Mouse (Mus musculus): ENCODE results near the gene Mpp1. TPM values are rescaled to one million over a fixed set of nuclear protein-coding genes. Genes with fewer than 3 reads are reported as not detected.

Gene Mpp1
- polyA plus RNA-seq, 1 experiment, result 2.4 TPM

DNA sequence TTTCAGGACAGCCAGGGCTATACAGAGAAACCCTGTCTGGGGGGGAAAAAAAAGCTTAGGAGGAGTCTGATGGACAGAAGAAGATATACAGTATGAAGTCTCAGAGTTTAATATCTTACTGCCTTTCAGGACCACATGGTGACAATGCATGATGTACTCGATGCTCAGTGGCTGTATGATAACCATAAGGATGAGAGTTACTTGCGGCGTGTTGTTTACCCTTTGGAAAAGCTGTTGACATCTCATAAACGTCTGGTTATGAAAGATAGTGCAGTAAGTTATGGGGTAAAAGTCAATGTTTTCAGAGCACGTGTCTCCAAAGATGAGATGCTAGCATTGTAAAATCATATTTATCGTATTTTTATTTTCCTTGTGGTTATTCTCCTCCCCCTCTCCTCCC is 28.5 kb downstream of the Mpp1 start:
- no peaks in the 10 kb centered on the region for H3K4me1 ChIP-seq (ENCODE audit: control insufficient read depth, insufficient read depth, low read length)
- TF ChIP-seq CTCF (IDR thresholded peaks at IDR 0.05; ENCODE audit: control insufficient read depth, insufficient read depth, insufficient replicate concordance, low read depth, low read length) (no peak), POLR2A (IDR thresholded peaks at IDR 0.05; ENCODE audit: control insufficient read depth, low read depth, low read length) (no peak)
- H3K36me3 ChIP-seq (ENCODE audit: control insufficient read depth, insufficient read depth, low read length), result no peaks in the 10 kb centered on the region
- H3K4me3 ChIP-seq (ENCODE audit: control insufficient read depth, low read depth, low read length), result no peak overlapping the region
- H3K27ac ChIP-seq (ENCODE audit: control insufficient read depth, insufficient read depth, low read depth, low read length), result no peak overlapping the region
- H3K27me3 ChIP-seq (ENCODE audit: control insufficient read depth, insufficient read depth, low read length), result no peaks in the 10 kb centered on the region

DNA sequence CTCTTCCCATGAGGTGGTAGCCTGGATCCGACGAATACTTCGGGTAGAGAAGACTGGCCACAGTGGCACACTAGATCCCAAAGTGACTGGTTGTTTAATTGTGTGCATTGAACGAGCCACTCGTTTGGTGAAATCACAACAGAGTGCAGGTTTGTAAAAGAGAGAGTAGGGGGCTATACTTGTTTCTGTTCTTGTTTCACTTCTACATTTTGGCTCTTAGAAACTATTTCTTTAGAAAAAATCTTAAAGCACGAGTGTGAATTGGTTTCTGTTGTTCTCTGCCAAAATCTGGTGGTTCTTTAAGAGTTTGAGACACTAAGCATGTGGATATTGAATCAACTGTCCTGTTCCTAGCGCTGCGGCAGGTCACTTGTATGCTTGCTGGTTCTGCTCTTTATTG is 32.0 kb downstream of the Mpp1 start:
- Histone ChIP-seq H3K27ac (ENCODE audit: control insufficient read depth, insufficient read depth, low read depth, low read length) (no peak overlapping the region), H3K27me3 (ENCODE audit: control insufficient read depth, insufficient read depth, low read length) (no peaks in the 10 kb centered on the region), H3K36me3 (ENCODE audit: control insufficient read depth, insufficient read depth, low read length) (no peaks in the 10 kb centered on the region), H3K4me1 (ENCODE audit: control insufficient read depth, insufficient read depth, low read length) (no peaks in the 10 kb centered on the region), H3K4me3 (ENCODE audit: control insufficient read depth, low read depth, low read length) (no peak overlapping the region)
- TF ChIP-seq POLR2A (IDR thresholded peaks at IDR 0.05; ENCODE audit: control insufficient read depth, low read depth, low read length) (no peak), CTCF (IDR thresholded peaks at IDR 0.05; ENCODE audit: control insufficient read depth, insufficient read depth, insufficient replicate concordance, low read depth, low read length) (no peak)

DNA sequence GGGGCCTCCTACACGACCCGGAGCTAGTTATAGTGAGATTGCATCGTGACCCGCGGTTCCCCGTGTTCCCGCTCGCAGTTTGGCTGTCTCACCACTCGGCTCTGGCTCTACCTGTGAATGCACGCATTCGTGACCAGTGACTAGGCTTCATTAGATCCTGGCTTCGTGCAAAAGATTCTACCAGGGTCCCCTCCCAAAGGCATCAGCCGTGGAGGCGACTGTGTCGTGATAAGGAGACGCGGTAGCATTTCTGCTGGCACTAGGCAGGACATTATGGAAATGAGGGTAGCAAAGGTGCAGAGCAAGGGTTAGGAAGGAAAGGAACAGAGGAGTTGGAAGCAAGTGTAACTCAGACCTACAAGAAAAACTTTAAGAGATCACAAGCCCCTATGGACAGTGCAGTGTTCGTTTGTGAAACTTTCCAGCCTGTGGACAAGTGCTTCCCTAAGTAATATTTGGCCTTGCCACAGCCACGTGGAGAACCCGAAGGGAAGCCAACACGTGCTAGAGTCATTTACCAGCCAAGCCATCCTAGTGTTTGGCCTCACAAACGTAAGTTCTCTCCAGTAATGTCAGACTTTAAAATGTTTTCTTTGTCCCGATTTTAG is 34.5 kb downstream of the Mpp1 start:
- no peaks in the 10 kb centered on the region for H3K27me3 ChIP-seq (ENCODE audit: control insufficient read depth, insufficient read depth, low read length)
- H3K4me3 ChIP-seq (ENCODE audit: control insufficient read depth, low read depth, low read length), result peak overlapping the region; percentile 90
- no peak for TF ChIP-seq CTCF (IDR thresholded peaks at IDR 0.05; ENCODE audit: control insufficient read depth, insufficient read depth, insufficient replicate concordance, low read depth, low read length)
- TF ChIP-seq POLR2A (IDR thresholded peaks at IDR 0.05; ENCODE audit: control insufficient read depth, low read depth, low read length), result no peak
- peak overlapping the region; percentile 60; the same call in 1 of the 2 replicates for H3K27ac ChIP-seq (ENCODE audit: control insufficient read depth, insufficient read depth, low read depth, low read length)
- no peaks in the 10 kb centered on the region for H3K4me1 ChIP-seq (ENCODE audit: control insufficient read depth, insufficient read depth, low read length)
- no peaks in the 10 kb centered on the region for H3K36me3 ChIP-seq (ENCODE audit: control insufficient read depth, insufficient read depth, low read length)

DNA sequence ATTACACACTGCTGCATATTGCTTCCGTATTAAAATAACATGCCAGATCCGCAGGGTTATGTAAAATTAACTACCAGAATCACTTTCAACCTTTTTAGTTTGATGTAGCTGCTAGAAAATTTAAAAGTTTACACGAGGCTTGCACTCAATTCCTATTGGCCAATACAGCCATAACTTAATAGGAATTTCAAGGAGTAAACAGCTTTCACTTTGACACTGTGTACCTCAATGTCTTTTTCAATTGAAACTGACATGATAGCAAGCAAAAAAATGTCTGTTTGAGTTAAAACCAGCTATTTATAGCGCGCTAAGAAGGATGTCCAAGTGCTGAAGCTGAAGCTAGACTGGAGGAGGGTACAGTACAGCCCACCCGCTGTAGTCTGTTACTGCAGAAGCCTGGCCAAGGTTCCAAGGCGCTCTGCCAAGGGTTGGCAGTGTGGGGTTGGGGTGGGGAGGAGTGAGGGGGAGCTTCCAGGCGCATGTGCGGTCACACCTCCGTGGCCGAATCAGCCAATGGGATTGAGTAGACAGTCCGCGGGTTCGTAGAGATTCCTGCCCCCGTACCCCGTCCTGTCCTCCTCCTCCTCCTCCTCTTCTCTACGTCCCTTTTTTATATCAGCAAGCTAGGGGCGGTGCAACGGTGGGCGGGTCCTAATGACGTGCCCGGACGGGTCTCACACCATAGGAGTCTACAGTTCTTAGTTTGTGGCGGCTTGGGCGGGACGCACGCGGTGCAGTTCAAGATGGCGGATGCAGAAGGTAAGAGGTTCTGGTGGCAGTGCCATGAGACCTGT is 35.2 kb downstream of the Mpp1 start, which contains the start of gene Dkc1:
Dkc1 (plus strand) TSS at position 486 of the 794 bp plus-strand sequence.
- Histone ChIP-seq H3K4me3 (ENCODE audit: control insufficient read depth, low read depth, low read length) (peak within 1 kb of the TSS; percentile 90), H3K36me3 (ENCODE audit: control insufficient read depth, insufficient read depth, low read length) (no peaks in the 10 kb centered on the region), H3K27me3 (ENCODE audit: control insufficient read depth, insufficient read depth, low read length) (no peaks in the 10 kb centered on the region), H3K4me1 (ENCODE audit: control insufficient read depth, insufficient read depth, low read length) (no peaks in the 10 kb centered on the region), H3K27ac (ENCODE audit: control insufficient read depth, insufficient read depth, low read depth, low read length) (peak within 1 kb of the TSS; percentile 60)
- no peak for TF ChIP-seq CTCF (IDR thresholded peaks at IDR 0.05; ENCODE audit: control insufficient read depth, insufficient read depth, insufficient replicate concordance, low read depth, low read length)
- peak; percentile 27; the same call in 1 of the 2 replicates for TF ChIP-seq POLR2A (IDR thresholded peaks at IDR 0.05; ENCODE audit: control insufficient read depth, low read depth, low read length)

DNA sequence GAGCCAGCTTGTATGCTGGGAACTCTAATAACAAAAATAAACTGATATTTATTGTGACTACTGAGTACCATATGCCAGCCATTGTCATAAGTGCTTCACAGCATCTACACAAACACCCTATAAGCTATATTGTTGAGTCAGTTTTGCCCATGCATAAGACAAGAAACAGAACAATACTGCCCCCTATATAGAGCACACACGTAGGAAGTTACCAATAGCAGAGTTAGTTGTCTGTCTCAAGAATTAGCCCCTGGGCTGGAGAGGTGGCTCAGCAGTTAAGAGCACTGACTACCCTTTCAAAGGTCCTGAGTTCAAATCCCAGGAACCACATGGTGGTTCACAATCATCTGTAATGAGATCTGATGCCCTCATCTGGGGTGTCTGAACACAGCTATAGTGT is 45.2 kb downstream of the Mpp1 start:
- Histone ChIP-seq H3K4me3 (ENCODE audit: control insufficient read depth, low read depth, low read length) (no peak overlapping the region), H3K27me3 (ENCODE audit: control insufficient read depth, insufficient read depth, low read length) (no peaks in the 10 kb centered on the region), H3K27ac (ENCODE audit: control insufficient read depth, insufficient read depth, low read depth, low read length) (no peak overlapping the region), H3K4me1 (ENCODE audit: control insufficient read depth, insufficient read depth, low read length) (no peaks in the 10 kb centered on the region), H3K36me3 (ENCODE audit: control insufficient read depth, insufficient read depth, low read length) (no peaks in the 10 kb centered on the region)
- TF ChIP-seq POLR2A (IDR thresholded peaks at IDR 0.05; ENCODE audit: control insufficient read depth, low read depth, low read length) (no peak), CTCF (IDR thresholded peaks at IDR 0.05; ENCODE audit: control insufficient read depth, insufficient read depth, insufficient replicate concordance, low read depth, low read length) (no peak)

DNA sequence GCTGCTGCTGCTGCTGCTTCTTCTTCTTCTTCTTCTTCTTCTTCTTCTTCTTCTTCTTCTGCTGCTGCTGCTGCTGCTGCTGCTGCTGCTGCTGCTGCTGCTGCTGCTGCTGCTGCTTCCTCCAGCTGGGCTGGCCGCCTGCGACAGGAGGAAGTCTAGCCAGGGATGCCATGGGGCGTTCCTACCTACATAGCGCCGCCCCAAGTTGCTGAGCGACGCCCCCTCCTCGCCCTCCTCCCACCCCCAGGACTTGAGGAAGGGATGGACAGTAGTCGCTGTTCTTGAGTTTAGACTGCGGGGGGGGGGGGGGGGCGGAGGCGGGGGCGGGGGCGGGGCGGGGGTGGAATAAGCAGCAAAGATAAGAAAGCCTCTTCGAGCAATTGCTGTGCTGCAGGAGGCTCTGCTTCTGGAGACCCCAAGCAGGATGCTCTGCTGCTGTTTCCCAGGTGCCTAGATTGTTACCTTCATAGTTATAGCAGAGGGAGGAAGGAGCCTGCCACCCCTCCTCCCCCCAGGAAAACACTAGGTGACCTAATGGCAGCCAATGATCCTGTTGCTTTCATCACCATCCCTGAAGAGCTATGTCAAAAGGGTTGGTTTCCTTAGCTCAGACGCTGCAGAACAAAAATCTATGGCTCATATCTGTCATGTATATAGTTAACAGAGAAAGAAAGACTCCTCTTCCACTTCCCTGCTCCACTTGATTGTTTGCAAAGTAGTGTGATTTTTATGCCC is 45.9 kb downstream of the Mpp1 start, which contains the start of gene Gab3:
Gab3 (minus strand) TSS at position 685 of the 735 bp plus-strand sequence.
- H3K27ac ChIP-seq (ENCODE audit: control insufficient read depth, insufficient read depth, low read depth, low read length), result no peak within 1 kb of the TSS
- no peaks in the 10 kb centered on the region for H3K27me3 ChIP-seq (ENCODE audit: control insufficient read depth, insufficient read depth, low read length)
- no peaks in the 10 kb centered on the region for H3K36me3 ChIP-seq (ENCODE audit: control insufficient read depth, insufficient read depth, low read length)
- TF ChIP-seq POLR2A (IDR thresholded peaks at IDR 0.05; ENCODE audit: control insufficient read depth, low read depth, low read length) (no peak), CTCF (IDR thresholded peaks at IDR 0.05; ENCODE audit: control insufficient read depth, insufficient read depth, insufficient replicate concordance, low read depth, low read length) (no peak)
- H3K4me1 ChIP-seq (ENCODE audit: control insufficient read depth, insufficient read depth, low read length), result no peaks in the 10 kb centered on the region
- H3K4me3 ChIP-seq (ENCODE audit: control insufficient read depth, low read depth, low read length), result peak within 1 kb of the TSS; percentile 78
